In the genomic region with DNA sequence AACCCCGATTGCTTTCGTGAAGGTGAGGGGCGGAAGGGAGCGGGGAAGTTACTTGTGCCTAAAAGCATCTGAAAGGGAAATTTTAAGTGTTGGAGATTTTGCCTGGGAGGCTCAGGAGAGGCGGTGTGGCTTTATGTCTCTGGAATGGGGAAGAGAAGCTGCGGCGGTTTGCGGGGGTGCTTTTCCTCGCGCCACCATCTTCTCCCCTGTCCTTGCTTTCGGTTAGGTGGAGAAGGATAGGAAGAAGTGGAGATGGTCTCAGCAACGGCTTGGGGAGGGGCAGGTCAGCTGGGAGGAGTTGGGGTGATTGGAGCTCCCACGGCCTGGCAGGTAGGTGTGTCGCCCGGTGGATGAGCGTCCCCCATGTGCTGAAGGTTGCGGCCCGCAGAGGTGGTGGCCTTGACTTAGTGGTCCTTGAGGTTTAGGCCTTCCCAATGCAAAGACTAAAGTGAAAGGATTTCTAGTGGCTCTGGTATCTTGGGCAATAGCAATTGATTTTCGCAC, we compare ENCODE assay signal across 8 mouse cellular contexts. TPM values are rescaled to one million over a fixed set of nuclear protein-coding genes. Genes with fewer than 3 reads are reported as not detected.
A peak's percentile ranks its signal among the peaks of the same experiment; 100 is the strongest.
DNase-seq lines count a peak whose midpoint lies in the region; ATAC-seq and TF ChIP-seq lines count a peak whose summit lies in the region.

No protein-coding gene starts in this region.

- WGBS in kidney, embryonic 16.5 days = under 1% methylated on average over 19 of the region's 19 CpGs
- WGBS in forebrain, postnatal 0 days = 2% methylated on average over 19 of the region's 19 CpGs
- WGBS in limb, embryonic 12.5 days = under 1% methylated on average over 19 of the region's 19 CpGs
- WGBS in midbrain, embryonic 14.5 days = 2% methylated on average over 19 of the region's 19 CpGs

- H3K27me3 ChIP-seq in kidney, embryonic 16.5 days (ENCODE audit: insufficient read depth, low read length) = no peaks in the 10 kb centered on the region
- no peaks in the 10 kb centered on the region for H3K27me3 ChIP-seq in forebrain, postnatal 0 days (ENCODE audit: insufficient read depth, low read length)
- H3K27me3 ChIP-seq in limb, embryonic 12.5 days = no peaks in the 10 kb centered on the region
- no peaks in the 10 kb centered on the region for H3K27me3 ChIP-seq in midbrain, embryonic 14.5 days (ENCODE audit: control insufficient read depth, insufficient read depth, low read length)

- no peaks in the 10 kb centered on the region for H3K9me3 ChIP-seq in kidney, embryonic 16.5 days (ENCODE audit: low read length)
- no peaks in the 10 kb centered on the region for H3K9me3 ChIP-seq in forebrain, postnatal 0 days (ENCODE audit: low read length)
- no peaks in the 10 kb centered on the region for H3K9me3 ChIP-seq in limb, embryonic 12.5 days
- H3K9me3 ChIP-seq in midbrain, embryonic 14.5 days (ENCODE audit: control insufficient read depth, low read length) = no peaks in the 10 kb centered on the region

- peaks cover 19% of the 10 kb centered on the region; the same call in 1 of the 2 replicates for H3K36me3 ChIP-seq in kidney, embryonic 16.5 days (ENCODE audit: insufficient read depth, low read length)
- peaks cover 8% of the 10 kb centered on the region for H3K36me3 ChIP-seq in forebrain, postnatal 0 days (ENCODE audit: insufficient read depth)
- peaks cover 27% of the 10 kb centered on the region for H3K36me3 ChIP-seq in limb, embryonic 12.5 days
- H3K36me3 ChIP-seq in midbrain, embryonic 14.5 days (ENCODE audit: control insufficient read depth, insufficient read depth, low read length) = peaks cover 16% of the 10 kb centered on the region

- no peak for ATAC-seq in kidney, embryonic 16.5 days (ENCODE audit: low FRiP score, low TSS enrichment)
- ATAC-seq in forebrain, postnatal 0 days = peak; percentile 5
- no peak for ATAC-seq in limb, embryonic 12.5 days (ENCODE audit: insufficient number of reproducible peaks, insufficient read depth, low FRiP score, low TSS enrichment, low read depth)
- ATAC-seq in midbrain, embryonic 14.5 days (ENCODE audit: low FRiP score, low TSS enrichment) = no peak

- TF ChIP-seq CTCF in forebrain, postnatal 0 days (IDR thresholded peaks at IDR 0.05; ENCODE audit: low read depth) = no peak

- peaks cover 21% of the 10 kb centered on the region; the same call in 1 of the 2 replicates for H3K4me1 ChIP-seq in kidney, embryonic 16.5 days (ENCODE audit: insufficient read depth, low read length)
- H3K4me1 ChIP-seq in forebrain, postnatal 0 days (ENCODE audit: insufficient read depth) = peaks cover 17% of the 10 kb centered on the region
- H3K4me1 ChIP-seq in limb, embryonic 12.5 days (replicated peaks) = peaks cover 27% of the 10 kb centered on the region
- peaks cover 43% of the 10 kb centered on the region for H3K4me1 ChIP-seq in midbrain, embryonic 14.5 days (ENCODE audit: control insufficient read depth, insufficient read depth, low read length)

- peak overlapping the region; percentile 96 for H3K4me3 ChIP-seq in kidney, embryonic 16.5 days (ENCODE audit: low read length)
- H3K4me3 ChIP-seq in forebrain, postnatal 0 days (ENCODE audit: low read depth, low read length) = peak overlapping the region; percentile 82
- H3K4me3 ChIP-seq in limb, embryonic 12.5 days (replicated peaks) = peak overlapping the region; percentile 93
- peak overlapping the region; percentile 98 for H3K4me3 ChIP-seq in midbrain, embryonic 14.5 days (replicated peaks; ENCODE audit: low read depth, low read length)

- peak overlapping the region; percentile 96 for H3K9ac ChIP-seq in kidney, embryonic 16.5 days (replicated peaks; ENCODE audit: low read length)
- peak overlapping the region; percentile 99 for H3K9ac ChIP-seq in forebrain, postnatal 0 days
- H3K9ac ChIP-seq in limb, embryonic 12.5 days (replicated peaks) = peak overlapping the region; percentile 99
- peak overlapping the region; percentile 100 for H3K9ac ChIP-seq in midbrain, embryonic 14.5 days (replicated peaks; ENCODE audit: low read length)

- DNase-seq in kidney, adult 9 months = no peak
- DNase-seq in ES-CJ7 (ENCODE audit: low read depth, low spot score) = peak; percentile 62
- DNase-seq in c-Kit-negative CD71-positive TER-119-positive erythroid progenitor cells, embryonic 14.5 days (ENCODE audit: low read depth, low spot score) = peak; percentile 20
- no peak for DNase-seq in forebrain, postnatal 0 days
- DNase-seq in midbrain, embryonic 14.5 days = no peak
- DNase-seq in retina, postnatal 1 day = no peak

- H3K4me2 ChIP-seq in kidney, embryonic 16.5 days (replicated peaks; ENCODE audit: low read depth, low read length) = peak overlapping the region; percentile 86
- H3K4me2 ChIP-seq in forebrain, postnatal 0 days (ENCODE audit: low read depth) = peak overlapping the region; percentile 81
- H3K4me2 ChIP-seq in limb, embryonic 12.5 days = peak overlapping the region; percentile 77
- H3K4me2 ChIP-seq in midbrain, embryonic 14.5 days (ENCODE audit: low read length) = peak overlapping the region; percentile 74

- H3K27ac ChIP-seq in kidney, embryonic 16.5 days (ENCODE audit: low read length) = peak overlapping the region; percentile 98
- peak overlapping the region; percentile 100 for H3K27ac ChIP-seq in forebrain, postnatal 0 days (ENCODE audit: low read depth, low read length)
- H3K27ac ChIP-seq in limb, embryonic 12.5 days = peak overlapping the region; percentile 99
- peak overlapping the region; percentile 99 for H3K27ac ChIP-seq in midbrain, embryonic 14.5 days (replicated peaks; ENCODE audit: low read depth, low read length)

RNA-seq across cellular contexts. Expression of a gene that starts 0.5 kb away (rescaled TPM):
- polyA plus RNA-seq in kidney, embryonic 16.5 days (2015; fragmentation: Nextera tagmentation; extraction: Ambion mirVana) = 47.7 and 52.1 TPM in 2 replicates
- total RNA-seq in forebrain, postnatal 0 days (2014; rRNA removed) = 66.5 and 67.6 TPM in 2 replicates
- polyA plus RNA-seq in forebrain, postnatal 0 days (2015; fragmentation: Nextera tagmentation; extraction: Ambion mirVana) = 49.7 and 58.6 TPM in 2 replicates
- 48.2 and 52.1 TPM in 2 replicates for polyA plus RNA-seq in limb, embryonic 12.5 days (2016; fragmentation: Nextera tagmentation; extraction: Ambion mirVana)
- 43.4 and 49.4 TPM in 2 replicates for polyA plus RNA-seq in midbrain, embryonic 14.5 days (2014; fragmentation: Nextera tagmentation; extraction: Ambion mirVana)

RNA-seq across cellular contexts. Expression of a gene that starts 0.9 kb away (rescaled TPM):
- polyA plus RNA-seq in kidney, embryonic 16.5 days (2015; fragmentation: Nextera tagmentation; extraction: Ambion mirVana) = 153 and 162 TPM in 2 replicates
- total RNA-seq in forebrain, postnatal 0 days (2014; rRNA removed) = 176 and 207 TPM in 2 replicates
- 236 and 246 TPM in 2 replicates for polyA plus RNA-seq in forebrain, postnatal 0 days (2015; fragmentation: Nextera tagmentation; extraction: Ambion mirVana)
- polyA plus RNA-seq in limb, embryonic 12.5 days (2016; fragmentation: Nextera tagmentation; extraction: Ambion mirVana) = 257 and 266 TPM in 2 replicates
- polyA plus RNA-seq in midbrain, embryonic 14.5 days (2014; fragmentation: Nextera tagmentation; extraction: Ambion mirVana) = 268 and 279 TPM in 2 replicates

Comparison
In these comparisons a context has a peak if more than half of its experiments do, and no peak if none do; other contexts are left out.
1. DNase-seq: peak in ES-CJ7 (single experiment) and c-Kit-negative CD71-positive TER-119-positive erythroid progenitor cells, embryonic 14.5 days (single experiment); none in kidney, adult 9 months (single experiment), forebrain, postnatal 0 days (single experiment), midbrain, embryonic 14.5 days (single experiment) and retina, postnatal 1 day (single experiment).
2. Peak in every context shown above with its lines, with median percentiles within 50 percentile points of each other: H3K27ac ChIP-seq, H3K4me2 ChIP-seq, H3K4me3 ChIP-seq and H3K9ac ChIP-seq.